Mouse (Mus musculus): ENCODE measurements at regions not wholly inside any gene's neighbourhood (a gene's known extent, or its start where the extent isn't known, plus 50 kb on each side); places are given as distances from the start of the nearest gene placed in this dataset.
A peak's percentile ranks its signal among the peaks of the same experiment; 100 is the strongest.

DNA sequence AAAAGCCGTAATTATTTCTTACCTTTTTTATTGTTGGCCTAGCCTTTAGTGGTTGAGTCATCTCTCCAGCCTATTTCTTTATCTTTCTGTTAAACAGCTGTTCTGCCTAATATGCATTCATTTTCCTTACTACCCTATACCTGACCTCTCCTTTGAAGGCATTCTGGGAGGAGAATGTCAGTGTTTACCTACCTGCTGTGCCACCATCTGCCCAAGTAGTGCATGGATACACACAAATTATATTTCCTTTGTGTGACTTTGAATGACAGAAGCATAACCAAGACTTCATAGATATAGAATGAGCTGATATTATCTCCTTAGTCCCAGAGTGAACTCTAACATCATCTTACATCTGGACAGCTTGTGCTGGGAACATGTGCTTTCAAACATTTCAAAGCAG lies 293.5 kb upstream of the Tom1l1 start:
- DNase-seq, result no peak

DNA sequence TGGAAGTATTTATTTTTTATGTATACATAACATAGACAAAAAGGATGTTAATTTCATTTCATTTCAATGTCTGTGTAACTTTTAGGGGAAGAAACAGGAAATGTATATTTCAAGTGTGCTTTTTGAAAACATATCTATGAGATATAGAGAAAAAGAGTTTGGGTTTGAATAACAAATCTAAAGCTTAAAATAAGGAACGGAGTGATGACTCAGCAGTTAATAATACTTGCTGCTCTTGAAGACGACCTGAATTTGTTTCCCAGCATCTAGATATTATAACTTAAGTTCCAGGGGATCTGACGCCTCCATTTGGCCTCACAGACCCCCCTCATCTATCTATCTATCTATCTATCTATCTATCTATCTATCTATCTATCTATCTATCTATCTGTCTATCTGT lies 290.1 kb upstream of the Tom1l1 start:
- no peak for DNase-seq

DNA sequence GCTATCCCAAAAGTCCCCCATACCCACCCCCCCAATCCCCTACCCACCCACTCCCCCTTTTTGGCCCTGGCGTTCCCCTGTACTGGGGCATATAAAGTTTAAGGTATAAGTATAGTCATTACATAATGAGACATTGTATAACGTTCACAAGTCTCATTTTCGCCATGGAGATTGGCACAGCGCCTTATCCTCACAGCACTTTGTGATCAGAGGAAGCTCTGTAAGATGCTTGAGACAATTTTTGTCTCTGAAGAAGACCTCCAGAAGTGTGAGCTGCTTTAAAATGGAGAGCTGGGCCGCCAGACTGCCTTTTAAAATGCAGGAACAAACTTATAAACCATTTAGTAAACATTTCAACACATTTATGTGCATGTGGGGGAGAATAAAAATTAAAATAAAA lies 252.9 kb upstream of the Tom1l1 start:
- no peak for DNase-seq

DNA sequence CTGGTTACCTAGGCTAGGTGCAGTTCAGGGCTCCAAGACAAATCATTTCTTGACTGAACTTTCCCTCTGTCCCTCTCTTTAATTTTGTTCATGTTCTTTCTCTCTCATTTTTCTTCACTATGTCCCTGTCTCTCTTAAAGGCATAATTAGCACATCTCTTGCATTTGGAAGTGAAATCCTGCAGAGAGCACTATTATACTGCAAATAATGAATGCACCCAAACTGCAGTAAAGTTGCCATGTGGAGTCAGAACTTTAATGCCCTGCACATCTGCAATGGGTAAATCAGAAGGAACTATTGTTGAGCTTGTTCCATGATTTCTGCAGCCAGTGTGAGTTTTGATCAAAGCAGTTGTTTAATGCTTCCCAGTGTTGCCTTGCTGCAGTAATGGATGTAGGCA lies 237.6 kb upstream of the Tom1l1 start:
- DNase-seq, result no peak

DNA sequence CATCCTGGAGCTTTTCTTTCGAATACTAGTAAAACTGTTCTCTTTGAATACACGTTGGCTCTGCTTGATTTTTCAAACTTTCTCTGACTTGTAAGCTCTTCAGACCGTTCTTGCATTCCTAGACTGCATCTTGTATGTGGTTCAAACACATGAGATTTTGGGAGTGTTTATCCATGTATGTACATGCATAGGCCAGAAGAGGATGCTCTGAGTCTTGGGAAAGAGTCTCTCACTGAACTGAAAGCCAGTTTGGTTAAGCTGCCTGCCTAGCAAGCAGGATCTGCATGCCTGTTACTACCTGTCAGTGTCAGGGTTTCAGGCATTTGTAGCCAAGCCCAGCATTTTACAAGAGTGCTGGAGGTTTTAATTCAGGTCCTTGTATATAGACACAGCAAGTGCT lies 229.6 kb upstream of the Tom1l1 start:
- no peak for DNase-seq

DNA sequence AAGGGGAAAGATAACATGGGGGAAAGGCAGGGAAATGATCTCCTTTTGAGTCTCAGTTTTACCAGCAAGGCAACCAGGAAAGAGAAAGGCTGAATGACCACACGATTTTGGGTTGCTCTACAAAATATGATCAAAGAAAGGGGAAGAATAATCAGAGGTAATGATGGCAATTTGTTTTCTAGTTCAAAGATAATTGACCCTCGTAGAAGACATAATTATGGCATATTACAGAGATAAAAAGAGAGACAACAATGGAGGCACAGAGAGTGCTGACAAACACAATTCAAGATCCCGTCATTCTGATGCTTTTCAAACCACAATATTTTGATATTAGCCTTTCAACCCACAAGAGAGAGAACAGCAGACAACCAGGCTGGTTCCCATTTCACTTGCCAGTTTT lies 206.1 kb upstream of the Tom1l1 start:
- no peak for DNase-seq

DNA sequence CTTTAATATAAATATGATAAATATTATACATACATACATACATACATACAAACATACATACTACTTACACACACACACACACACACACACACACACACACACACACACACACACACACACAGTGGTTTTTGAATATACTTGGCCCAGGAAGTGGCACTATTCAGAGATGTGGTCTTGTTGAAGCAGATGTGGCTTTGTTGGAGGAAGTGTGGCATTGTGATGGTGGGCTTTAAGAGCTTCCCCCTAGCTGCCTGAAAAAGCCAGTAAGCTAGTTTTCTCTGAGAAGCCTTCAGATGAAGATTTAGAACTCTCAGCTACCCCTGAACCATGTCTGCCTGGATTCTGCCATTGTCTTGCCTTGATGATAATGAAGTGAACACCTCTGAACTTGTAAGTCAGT lies 185.0 kb upstream of the Tom1l1 start:
- DNase-seq, result no peak

DNA sequence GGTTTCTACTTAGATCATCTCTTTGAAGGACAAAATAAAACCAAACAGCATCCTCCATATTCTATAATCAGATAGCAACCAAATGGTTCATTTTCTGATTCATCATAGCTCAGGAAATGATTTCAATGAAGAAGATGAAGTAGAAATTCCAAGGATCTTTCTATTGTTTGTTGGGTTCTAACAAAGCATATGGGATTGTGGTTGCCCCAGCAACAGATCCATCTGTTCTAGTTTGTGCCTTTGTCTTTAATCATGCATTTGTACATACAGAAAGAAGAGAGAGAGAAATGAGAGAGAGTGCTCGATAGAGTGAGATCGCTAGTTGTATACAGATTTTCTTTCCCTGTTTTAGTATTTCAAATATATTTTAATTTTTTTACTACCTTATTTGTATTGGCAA lies 183.5 kb upstream of the Tom1l1 start:
- peak; percentile 9 for DNase-seq

DNA sequence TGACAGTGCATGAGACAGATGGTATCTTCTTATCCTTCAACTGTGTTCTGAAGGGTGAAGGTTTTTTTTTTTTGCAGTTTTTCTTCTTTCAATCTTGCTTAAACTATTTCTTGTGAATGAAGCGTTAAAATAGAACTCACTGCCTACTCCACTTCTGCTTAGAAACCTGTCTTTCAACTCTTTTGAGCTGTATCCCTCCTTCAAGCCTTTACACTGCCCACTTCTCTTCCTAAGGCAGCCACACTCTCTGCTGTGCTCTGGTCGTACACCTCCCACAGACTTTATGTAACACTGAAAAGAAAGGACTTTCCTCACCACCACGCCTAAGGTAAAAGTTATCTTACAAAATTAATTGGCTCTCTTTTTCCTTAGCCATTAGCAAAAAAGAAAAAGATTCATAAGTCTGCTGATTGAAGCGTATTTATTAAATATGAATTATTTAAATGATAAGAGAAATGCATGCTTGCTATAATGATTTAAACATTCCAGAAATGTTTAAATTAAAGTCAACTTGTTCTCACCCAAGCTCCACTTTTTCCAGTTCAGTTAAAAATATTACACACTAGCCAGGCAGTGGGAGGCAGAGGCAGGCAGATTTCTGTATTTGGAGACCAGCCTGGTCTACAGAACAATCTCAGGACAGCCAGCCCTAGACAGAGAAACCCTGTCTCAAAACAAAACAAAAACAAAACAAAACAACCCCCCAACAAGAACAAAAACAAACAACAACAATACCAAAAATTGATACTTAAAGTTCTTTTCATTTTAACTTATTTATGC lies 176.0 kb upstream of the Tom1l1 start:
- DNase-seq, result no peak

DNA sequence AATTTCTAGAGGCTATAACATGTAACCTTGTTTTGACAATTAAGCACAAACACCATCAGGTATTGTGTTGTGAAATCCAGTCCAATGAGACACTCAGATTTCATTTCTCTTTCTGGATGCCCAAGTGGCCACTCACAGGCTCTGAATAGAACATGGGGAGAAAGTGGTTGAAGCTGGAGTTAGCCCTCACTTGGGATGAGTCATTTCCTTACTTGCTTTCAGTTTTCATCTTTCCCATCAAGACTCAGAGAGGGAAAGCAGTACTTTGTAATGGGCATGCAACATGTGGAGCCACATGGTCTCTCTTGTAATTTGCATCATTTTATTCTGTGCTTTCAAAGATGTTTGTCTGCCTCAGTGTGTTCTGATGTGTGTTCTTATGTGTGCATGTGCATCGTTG lies 167.6 kb upstream of the Tom1l1 start:
- DNase-seq, result no peak

DNA sequence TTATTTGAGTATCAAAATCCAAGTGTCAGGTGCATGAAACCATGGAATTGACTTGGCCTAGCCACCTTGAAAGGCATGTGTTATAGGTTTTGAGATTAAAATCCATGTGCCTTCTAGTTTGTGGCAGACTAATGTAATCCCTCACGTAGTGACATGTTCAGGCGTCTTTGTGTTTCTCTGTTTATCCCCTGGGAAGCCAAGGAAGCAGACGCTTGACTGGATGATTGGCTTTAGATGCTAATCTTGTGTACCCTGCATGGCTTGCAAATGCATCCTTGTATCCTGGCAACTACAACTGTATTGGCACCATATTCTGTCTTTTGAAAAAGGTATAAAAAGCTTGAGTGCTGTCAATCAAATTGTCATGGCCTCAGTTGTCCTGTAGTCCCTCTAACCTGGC lies 167.2 kb upstream of the Tom1l1 start:
- DNase-seq, result no peak

DNA sequence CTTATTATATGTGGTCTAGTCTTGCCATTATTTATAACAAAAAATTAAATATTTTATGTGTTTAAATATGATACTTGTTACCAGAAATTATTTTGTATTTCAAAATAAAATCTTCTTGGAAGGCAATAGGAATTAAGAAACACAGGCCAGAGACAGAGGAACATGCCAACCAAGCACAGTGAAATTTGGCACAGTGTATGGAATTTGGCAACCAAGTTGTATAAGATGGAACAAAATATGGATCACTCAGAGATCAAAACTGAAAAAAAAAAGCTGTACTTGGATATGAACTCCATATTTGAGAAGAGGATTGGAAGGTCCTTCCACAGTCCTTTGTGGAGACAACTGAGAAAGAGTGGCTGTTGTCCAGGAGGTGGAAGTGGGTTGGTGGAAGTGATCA lies 163.1 kb upstream of the Tom1l1 start:
- no peak for DNase-seq

DNA sequence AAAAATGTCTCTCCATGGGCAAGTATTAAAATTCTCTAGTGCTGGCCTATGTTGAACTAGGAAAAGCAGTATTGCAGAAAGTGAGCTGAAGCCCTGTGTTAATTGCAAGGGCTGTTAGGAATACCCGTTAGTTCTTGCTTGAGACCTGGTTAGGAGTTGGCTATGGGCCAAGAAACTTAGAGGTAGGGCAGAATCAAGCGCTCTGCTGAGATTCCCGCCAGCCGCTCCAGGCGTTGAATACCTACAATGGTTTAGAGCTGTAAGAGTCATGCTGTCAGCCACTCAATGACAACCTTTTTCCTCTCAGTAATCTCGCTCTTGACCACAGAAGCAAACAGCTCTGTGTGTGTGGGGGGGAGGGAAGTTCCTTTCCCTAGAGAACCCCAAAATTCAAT lies 156.8 kb upstream of the Tom1l1 start:
- no peak for DNase-seq

DNA sequence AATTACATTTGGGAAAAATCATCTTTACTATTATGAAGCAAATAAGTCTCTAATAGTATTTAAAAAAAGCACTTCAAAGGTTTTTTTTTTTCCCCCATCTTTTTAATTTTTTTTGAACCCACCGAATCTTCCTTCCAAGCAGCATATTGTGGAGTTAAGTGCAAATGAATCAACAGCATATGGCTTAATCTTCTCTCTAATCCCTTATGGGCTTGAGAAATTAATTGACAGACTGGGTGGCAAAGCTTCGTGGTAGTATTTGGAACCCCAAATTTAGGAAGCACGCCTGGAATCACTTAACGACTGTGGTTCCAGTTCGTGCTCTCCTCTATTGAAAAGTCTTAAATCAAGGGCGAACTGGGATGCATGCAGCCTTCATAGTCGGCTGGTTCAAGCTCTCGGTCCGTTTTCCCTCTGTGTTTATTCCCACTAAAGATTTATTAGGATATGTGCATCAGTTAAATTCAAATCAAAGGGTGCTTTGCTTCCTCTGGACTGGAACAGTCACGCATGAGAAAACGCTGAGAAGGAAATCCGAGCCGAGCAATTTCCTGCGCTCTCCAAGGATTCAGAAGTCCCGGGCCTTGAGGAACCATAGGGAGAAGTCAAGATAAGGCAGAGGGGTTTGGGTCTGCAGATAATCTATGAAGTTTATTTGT lies 156.2 kb upstream of the Tom1l1 start:
- DNase-seq, result no peak

DNA sequence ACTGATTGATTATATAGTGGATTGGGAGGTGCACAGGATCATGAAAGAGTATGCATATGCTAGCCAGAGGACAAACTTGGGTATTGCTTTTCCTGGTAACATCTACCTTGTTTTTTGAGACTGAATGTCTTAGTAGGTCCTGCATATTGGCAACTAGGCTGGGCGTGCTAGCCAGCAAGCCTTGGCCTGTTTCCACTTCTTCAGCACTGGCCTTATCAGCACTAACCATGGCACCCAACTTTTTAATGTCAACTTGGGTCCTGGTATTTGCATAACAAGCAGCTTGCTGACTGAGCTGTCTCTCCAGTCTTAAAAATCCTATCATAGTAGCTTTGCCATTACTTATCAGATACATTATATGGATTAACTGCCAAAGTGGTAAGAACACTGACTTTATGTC lies 150.0 kb upstream of the Tom1l1 start:
- no peak for DNase-seq

DNA sequence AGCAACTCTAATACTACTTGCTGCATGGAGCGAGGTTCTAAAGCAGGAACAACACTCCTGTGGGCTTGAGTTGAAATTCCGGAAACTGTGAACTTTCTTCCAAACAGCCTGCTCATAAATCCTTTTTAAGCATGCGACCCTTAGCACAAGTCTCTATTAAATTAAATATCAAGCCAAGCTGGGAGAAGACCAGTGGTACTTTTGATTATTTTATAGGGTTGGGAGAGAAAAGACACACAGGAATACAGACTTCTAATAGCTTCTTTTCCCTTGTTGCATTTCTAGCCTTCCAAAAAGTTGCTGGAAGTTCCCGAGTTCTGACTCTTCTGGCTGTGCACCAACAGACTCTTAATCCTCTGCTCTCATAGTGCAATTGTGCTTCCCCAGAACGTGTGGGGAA lies 136.6 kb upstream of the Tom1l1 start:
- DNase-seq, result no peak

DNA sequence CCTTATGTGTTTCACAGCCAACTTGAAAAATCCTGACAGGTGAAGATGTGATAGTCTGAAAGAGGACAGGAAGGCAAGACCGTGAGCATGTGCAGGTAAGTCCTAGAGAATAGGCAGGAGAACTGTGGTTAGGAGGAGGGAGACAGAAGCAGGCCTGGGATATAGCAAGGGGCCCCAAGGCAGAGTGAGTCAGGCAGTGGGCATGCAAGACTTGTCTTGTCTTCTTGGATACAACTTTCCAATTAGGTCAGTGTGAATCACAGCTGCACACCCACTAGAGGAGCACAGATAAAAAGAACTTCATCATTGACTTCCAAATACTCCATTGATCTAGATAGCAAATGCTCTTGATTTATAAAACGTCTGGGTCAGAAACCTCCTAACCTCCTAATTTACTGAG lies 128.6 kb upstream of the Tom1l1 start:
- no peak for DNase-seq

DNA sequence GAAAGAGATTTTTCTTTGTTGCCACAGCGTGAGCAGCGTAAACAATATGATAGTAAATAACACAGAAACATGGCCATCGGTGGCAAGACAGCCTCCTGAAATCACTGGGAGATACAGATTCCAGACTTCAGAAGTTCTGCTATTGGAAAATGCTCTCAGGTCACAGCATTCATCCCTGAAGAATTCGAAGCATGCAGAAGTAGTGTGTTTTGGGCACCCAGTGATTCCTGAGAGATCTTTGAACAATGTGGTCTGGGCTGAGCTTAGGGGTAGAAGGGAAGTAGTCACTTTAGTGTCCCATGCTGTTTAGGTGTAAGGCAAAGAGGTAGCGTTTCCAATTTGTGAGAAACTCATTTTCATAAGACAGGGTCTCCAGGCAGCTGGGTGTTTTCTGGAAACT lies 126.3 kb upstream of the Tom1l1 start:
- DNase-seq, result no peak

DNA sequence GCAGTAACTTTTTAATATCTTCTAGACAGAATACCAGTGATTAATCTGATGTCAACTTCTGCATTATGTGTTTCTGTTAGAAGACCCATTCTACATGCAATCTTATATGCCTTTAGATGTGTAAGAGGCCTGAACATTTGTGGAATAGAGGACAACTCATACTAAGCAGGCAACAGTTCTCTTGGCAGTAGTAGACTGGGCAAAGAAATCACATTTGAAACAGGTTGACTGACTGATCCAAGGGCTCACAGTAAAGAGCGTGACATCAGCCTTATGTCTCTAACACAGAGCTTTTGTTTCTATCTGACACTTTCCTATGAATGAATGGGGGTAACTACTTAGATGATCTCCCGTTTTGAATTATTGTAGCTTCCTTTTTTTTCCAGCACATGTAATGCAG lies 124.8 kb upstream of the Tom1l1 start:
- no peak for DNase-seq

DNA sequence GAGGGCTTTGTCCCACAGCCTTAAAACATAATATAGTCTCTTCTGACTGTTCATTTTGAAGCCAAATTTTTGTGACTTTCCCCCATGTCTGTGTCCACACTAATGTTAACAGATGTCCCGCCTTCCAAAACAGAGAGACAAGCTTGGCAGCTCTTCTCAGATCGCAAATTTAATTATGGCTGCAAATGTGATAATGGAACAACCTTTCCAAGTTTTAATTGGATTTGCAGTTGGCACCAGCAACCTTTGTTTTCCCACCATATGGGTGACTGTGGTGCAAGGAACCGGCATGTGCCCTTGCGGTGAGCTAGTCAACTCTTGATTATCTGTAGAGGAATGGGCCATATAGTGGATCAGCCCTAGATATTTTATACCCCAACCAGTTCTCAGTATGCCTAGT lies 124.4 kb upstream of the Tom1l1 start:
- DNase-seq, result peak; percentile 14 to 22

DNA sequence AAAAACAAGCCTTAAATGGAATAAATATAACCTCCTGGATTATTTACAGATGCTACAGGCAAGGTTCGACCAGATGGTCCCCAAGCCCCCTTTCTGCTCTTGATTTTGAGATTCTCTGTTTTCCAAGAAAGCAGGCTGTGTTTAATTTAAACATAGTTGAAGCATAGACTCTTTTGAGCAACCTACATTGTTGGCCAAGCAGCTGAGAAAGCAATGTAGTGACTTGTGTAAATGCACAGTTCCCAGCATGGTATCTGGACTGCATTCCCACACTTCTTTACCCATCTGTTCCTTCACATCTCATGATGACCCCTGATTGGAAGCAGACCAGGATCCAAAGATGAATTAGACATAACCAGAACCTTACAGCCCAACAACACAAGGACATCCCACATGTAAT lies 120.3 kb upstream of the Tom1l1 start:
- no peak for DNase-seq

DNA sequence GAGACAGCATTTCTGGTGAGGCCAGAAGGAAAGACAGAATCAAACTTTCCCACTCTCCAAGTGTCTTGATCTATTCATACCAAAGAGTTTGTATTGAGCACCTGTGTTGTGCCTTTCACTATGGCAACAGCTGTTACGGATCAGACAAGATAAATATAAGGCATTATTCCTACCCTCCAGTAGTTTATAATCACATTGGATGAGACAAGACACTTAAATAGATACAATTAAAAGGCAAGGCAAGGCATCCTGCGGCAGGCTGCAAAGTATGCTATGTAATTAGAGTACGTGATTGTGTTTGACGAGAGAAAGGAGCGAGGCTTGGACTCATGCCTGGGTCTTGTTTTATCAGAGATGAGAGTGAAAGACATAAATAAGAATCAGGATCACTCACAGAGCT lies 119.2 kb upstream of the Tom1l1 start:
- DNase-seq, result no peak

DNA sequence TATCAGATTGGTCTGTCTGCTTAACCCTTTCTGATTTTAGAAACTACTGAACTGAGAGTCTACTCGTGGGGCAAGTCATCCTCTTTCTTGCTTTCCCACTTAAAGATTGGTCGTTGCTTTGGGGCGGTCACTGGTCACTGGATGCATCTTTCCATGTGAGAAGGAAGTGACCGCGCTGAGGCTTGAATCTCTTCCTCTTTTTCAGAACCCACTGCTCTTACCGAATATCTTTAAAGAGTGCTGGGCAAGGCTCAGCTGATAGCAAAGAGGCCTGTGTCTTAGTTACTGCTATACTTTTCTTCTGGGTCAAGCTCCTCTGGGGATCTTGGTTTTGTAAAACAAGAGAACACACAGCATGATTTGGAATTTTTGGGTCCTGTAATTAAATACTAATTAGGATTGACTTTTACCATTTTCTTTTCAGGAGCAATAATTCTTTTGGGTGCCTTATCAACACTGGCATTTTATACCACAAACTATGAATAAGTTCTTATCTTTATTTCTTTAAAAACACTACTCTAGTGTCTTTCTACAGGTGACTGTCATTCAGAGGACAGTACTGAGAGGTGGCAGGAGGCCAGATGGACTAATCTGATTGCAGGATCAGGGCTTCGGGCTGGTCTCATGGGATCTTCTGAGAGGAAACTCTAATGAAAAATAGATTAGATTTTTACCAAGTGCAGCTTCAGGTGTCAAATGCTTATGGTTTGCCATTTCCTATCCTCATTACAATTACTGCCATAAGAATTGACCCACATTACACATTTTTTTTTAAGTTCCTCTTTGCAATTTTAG lies 114.6 kb upstream of the Tom1l1 start:
- no peak for DNase-seq

DNA sequence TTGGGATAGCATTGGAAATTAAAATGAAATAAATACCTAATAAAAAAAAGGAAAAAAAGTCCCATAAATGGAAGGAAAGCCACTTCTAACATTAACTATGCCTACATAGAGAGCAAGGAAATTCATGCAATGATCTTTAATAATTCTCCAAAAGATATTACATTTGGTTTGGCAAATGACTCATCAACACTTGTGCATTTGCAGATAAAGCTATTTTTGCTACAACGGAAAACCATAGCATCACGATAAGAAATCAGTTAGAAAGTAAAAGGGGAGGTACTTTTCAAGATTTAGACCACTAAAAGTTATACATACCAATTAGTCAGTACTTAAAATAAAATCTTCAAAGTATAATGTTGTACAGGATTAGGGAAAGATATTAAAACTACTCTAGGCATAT lies 109.4 kb upstream of the Tom1l1 start:
- DNase-seq, result no peak

Measured in layer of hippocampus, postnatal 36 days (tissue).